Mouse (Mus musculus): ENCODE data around the gene C1qtnf5. TPM values are rescaled to one million over a fixed set of nuclear protein-coding genes. Genes with fewer than 3 reads are reported as not detected.

Gene C1qtnf5
- total RNA-seq, 4 experiments from 2014 or later = 1.6 to 4.2 (median 3.0) TPM

- DNase-seq (ENCODE audit: low spot score in 2 of 2) = peak; percentile 54 to 60
Measured at GRCm38 (mm10) chr9:44130034-44130433, 23.0 kb downstream of the C1qtnf5 start.

- DNase-seq (ENCODE audit: low spot score in 2 of 2) = peak in 1 of 2 experiments; percentile 27
Measured at GRCm38 (mm10) chr9:44130581-44131275, 23.7 kb downstream of the C1qtnf5 start.

GRCm38 (mm10) chr9:44131276-44131590 lies 24.2 kb downstream of the C1qtnf5 start:
- no peak for DNase-seq (ENCODE audit: low spot score in 2 of 2)

- DNase-seq (ENCODE audit: low spot score in 2 of 2) = no peak
Measured at GRCm38 (mm10) chr9:44132200-44132599, 25.2 kb downstream of the C1qtnf5 start.

- no peak for DNase-seq (ENCODE audit: low spot score in 2 of 2)
Measured at GRCm38 (mm10) chr9:44133287-44133686, 26.2 kb downstream of the C1qtnf5 start.

- peak; percentile 48 to 66 for DNase-seq (ENCODE audit: low spot score in 2 of 2)
Measured at GRCm38 (mm10) chr9:44134101-44134850, 27.2 kb downstream of the C1qtnf5 start, which contains the start of gene Mcam. Gene Mcam, plus strand, starts transcription at chr9:44134469.

GRCm38 (mm10) chr9:44134851-44135730 lies 28.0 kb downstream of the C1qtnf5 start:
- DNase-seq (ENCODE audit: low spot score in 2 of 2) = peak in 1 of 2 experiments; percentile 27

GRCm38 (mm10) chr9:44135731-44136411 lies 28.8 kb downstream of the C1qtnf5 start:
- no peak for DNase-seq (ENCODE audit: low spot score in 2 of 2)

- DNase-seq (ENCODE audit: low spot score in 2 of 2) = no peak
Measured at GRCm38 (mm10) chr9:44137846-44138245, 30.8 kb downstream of the C1qtnf5 start.

GRCm38 (mm10) chr9:44141951-44142350 lies 34.9 kb downstream of the C1qtnf5 start:
- DNase-seq (ENCODE audit: low spot score in 2 of 2) = no peak

GRCm38 (mm10) chr9:44143421-44143820 lies 36.4 kb downstream of the C1qtnf5 start:
- DNase-seq (ENCODE audit: low spot score in 2 of 2) = no peak

GRCm38 (mm10) chr9:44144023-44144717 lies 37.1 kb downstream of the C1qtnf5 start:
- DNase-seq (ENCODE audit: low spot score in 2 of 2) = no peak

- no peak for DNase-seq (ENCODE audit: low spot score in 2 of 2)
Measured at GRCm38 (mm10) chr9:44144718-44145060, 37.6 kb downstream of the C1qtnf5 start.

- no peak for DNase-seq (ENCODE audit: low spot score in 2 of 2)
Measured at GRCm38 (mm10) chr9:44147290-44147689, 40.2 kb downstream of the C1qtnf5 start.

Other genes starting within 250 kb of the C1qtnf5 start
- 1 to 10 TPM; 4.3 to 7.6 (median 5.8) TPM for gene Thy1, start 63.9 kb upstream of the C1qtnf5 start, total RNA-seq (2022)
- gene Usp2, start 40.2 kb upstream of the C1qtnf5 start, total RNA-seq (2022) = 100 to 1,000 TPM; 222 to 251 (median 237) TPM
- gene Mfrp, start 5.5 kb upstream of the C1qtnf5 start, total RNA-seq (2022) = not detected
- under 1 TPM; 0.31 to 0.60 (median 0.38) TPM for gene Gm49380, start 6.3 kb downstream of the C1qtnf5 start, total RNA-seq (2022)
- gene Rnf26, start 6.3 kb downstream of the C1qtnf5 start, total RNA-seq (2022) = 1 to 10 TPM; 1.7 to 2.9 (median 2.6) TPM
- 10 to 100 TPM; 15.4 to 33.9 (median 26.2) TPM for gene Mcam, start 27.2 kb downstream of the C1qtnf5 start, total RNA-seq (2022)
- gene Cbl, start 126.8 kb downstream of the C1qtnf5 start, total RNA-seq (2022) = 10 to 100 TPM in 1 of 4 experiments, 1 to 10 TPM in 3; 5.1 to 10.2 (median 7.3) TPM
- not detected for gene Ccdc153, start 133.4 kb downstream of the C1qtnf5 start, total RNA-seq (2022)
- gene Pdzd3, start 144.2 kb downstream of the C1qtnf5 start, total RNA-seq (2022) = 1 to 10 TPM in 1 of 4 experiments, under 1 TPM in 3; 0.56 to 1.0 (median 0.95) TPM
- 10 to 100 TPM; 20.5 to 24.7 (median 22.6) TPM for gene Nlrx1, start 161.4 kb downstream of the C1qtnf5 start, total RNA-seq (2022)
- under 1 TPM; 0.12 to 0.70 (median 0.30) TPM for gene Abcg4, start 181.4 kb downstream of the C1qtnf5 start, total RNA-seq (2022)
- 1 to 10 TPM; 4.5 to 9.6 (median 7.2) TPM for gene Hinfp, start 198.4 kb downstream of the C1qtnf5 start, total RNA-seq (2022)
- 10 to 100 TPM; 10.4 to 18.9 (median 15.2) TPM for gene C2cd2l, start 213.0 kb downstream of the C1qtnf5 start, total RNA-seq (2022)
- gene Dpagt1, start 218.8 kb downstream of the C1qtnf5 start, total RNA-seq (2022) = 10 to 100 TPM; 10.9 to 14.8 (median 13.0) TPM
- gene H2afx, start 227.4 kb downstream of the C1qtnf5 start, total RNA-seq (2022) = 10 to 100 TPM in 1 of 4 experiments, 1 to 10 TPM in 3; 7.8 to 10.3 (median 8.7) TPM
- 10 to 100 TPM; 24.2 to 26.1 (median 25.2) TPM for gene Hmbs, start 237.0 kb downstream of the C1qtnf5 start, total RNA-seq (2022)

Measured in gastrocnemius, adult 8-10 months (tissue).